Mouse (Mus musculus) brown adipose tissue, adult 24 weeks (tissue): ENCODE data around the gene Acp7. TPM values are rescaled to one million over a fixed set of nuclear protein-coding genes. Genes with fewer than 3 reads are reported as not detected.
"Not testable (repeated sequence)": the region's sequence is repeated elsewhere in the genome, so short reads cannot be mapped to it uniquely, and the experiment has no call there.

Experiments used
- H3K27ac ChIP-seq: fragments of 200-500 bp; replicated peaks from 2 replicates; pipeline ENCODE4 v1.5.1; 2012; ENCODE audit warnings: low read depth, mild to moderate bottlenecking, low read length
- H3K4me1 ChIP-seq: fragments of 200-500 bp; 2 replicates; pipeline ENCODE4 v1.6.1; 2012; ENCODE audit warnings: low read length, mixed read lengths; ENCODE audit not compliant: control insufficient read depth, insufficient read depth, insufficient read length
- H3K4me3 ChIP-seq: fragments of 200-500 bp; 2 replicates; pipeline ENCODE4 v1.5.1; 2012; ENCODE audit warnings: low read depth, mild to moderate bottlenecking, low read length, moderate library complexity; ENCODE audit not compliant: insufficient read depth
- polyA plus RNA-seq: library from polyadenylated mRNA; stranded (reverse); fragments of >200 nt; gene quantifications from 2 replicates; pipeline ENCODE4 v1.2.4, GENCODE M21; 2012; ENCODE audit not compliant: missing spikeins, insufficient read depth, insufficient read length

Gene Acp7
- not detected in 2 replicates for polyA plus RNA-seq

DNA sequence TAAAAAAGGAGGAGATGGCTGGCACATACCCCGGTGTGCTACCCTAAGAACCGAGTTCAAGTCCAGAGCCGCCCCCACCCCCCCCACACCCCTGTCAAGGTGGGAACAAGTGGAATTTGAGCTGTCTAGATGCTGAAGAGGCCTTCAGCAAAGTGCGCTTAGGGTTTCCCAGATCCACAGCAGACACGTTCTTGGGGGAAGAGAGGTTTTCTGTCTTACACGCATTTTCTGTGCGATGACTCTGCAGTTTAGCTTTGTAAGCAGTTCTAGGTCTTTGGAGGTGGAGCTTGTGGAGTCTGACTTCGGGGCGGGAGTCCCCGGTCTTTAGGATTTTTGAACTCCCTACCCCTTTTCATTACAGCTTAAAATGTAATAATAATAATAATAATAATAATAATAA is at the start of gene Acp7:
Gene Acp7, minus strand, starts transcription at position 260 of the 400 bp plus-strand sequence.
- no peak within 1 kb of the TSS for H3K4me3 ChIP-seq
- no peak within 1 kb of the TSS for H3K27ac ChIP-seq
- no peaks in the 10 kb centered on the region for H3K4me1 ChIP-seq

GRCm38 (mm10) chr7:28677624-28678023 is 46.5 kb upstream of the Acp7 start:
- H3K27ac ChIP-seq: no peak overlapping the region
- no peaks in the 10 kb centered on the region for H3K4me1 ChIP-seq
- no peak overlapping the region for H3K4me3 ChIP-seq

GRCm38 (mm10) chr7:28676811-28677541 is 45.8 kb upstream of the Acp7 start:
- Histone ChIP-seq H3K4me1 (no peaks in the 10 kb centered on the region), H3K4me3 (no peak overlapping the region), H3K27ac (no peak overlapping the region)

DNA sequence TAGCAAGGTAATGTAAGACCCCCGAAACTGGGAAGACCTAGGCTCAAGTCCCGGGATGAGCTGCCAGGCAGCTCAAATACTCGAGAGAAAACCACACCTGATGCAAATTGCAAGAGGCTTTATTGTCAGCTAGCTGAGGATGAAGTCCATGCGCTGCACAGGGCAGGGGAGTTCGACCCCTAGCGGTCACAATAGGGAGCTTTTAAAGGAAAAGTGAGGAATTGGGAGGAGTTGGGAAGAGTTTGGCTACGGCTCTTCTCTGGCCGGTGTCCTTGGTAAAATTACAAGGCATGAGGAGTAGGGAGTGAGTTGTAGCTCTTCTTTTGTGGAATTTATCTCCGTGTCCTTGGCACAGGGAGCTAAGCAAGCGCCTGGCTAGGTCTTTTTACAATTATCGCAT is 44.6 kb upstream of the Acp7 start:
- no peak overlapping the region for H3K4me3 ChIP-seq
- no peaks in the 10 kb centered on the region for H3K4me1 ChIP-seq

DNA sequence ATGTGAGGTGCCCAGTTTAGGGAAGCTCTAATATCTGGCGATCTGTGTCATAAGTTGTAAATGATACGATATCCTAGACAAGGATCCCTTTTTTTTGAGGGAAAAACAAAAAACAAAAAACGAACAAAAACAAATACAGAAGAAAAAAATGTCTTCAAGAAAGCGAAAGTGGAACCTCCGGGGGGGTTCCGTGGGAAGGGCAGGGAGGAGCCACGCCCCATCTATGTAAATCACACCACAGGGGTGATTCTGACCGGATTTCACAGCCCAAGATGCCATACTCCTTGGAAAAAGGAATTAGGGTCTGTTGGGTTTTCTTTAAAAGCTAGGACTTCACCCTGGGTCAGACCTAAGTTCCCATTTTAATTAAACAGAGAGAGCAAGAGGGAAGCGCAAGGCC is 43.9 kb upstream of the Acp7 start:
- no peak overlapping the region for H3K27ac ChIP-seq
- H3K4me3 ChIP-seq: no peak overlapping the region
- no peaks in the 10 kb centered on the region for H3K4me1 ChIP-seq

More for the DNA sequence above, 44.6 kb upstream of the Acp7 start:
- no peak overlapping the region for H3K27ac ChIP-seq

DNA sequence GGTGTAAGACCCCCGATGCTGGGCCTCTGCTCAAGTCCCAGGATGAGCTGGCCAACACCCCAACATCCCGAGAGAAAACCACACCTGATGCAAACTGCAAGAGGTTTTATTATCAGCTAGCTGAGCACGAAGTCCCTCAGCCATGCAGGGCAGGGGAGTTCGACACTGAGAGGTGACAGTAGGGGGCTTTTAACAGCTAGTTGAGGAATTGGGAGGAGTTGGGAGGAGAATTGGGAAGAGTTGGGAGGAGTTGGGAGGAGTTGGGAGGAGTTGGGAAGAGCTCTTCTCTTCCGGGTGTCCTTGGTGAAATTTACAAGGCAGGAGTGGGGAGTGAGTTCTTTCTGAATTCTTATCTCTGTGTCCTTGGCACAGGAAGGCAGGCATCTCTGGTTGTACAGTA is 41.7 kb upstream of the Acp7 start:
- H3K4me1 ChIP-seq, H3K4me3 ChIP-seq, H3K27ac ChIP-seq: not testable (repeated sequence)

- no peak overlapping the region for H3K27ac ChIP-seq
- no peaks in the 10 kb centered on the region for H3K4me1 ChIP-seq
- no peak overlapping the region for H3K4me3 ChIP-seq
Observed at GRCm38 (mm10) chr7:28672276-28672675, 41.1 kb upstream of the Acp7 start.

- no peaks in the 10 kb centered on the region for H3K4me1 ChIP-seq
- H3K4me3 ChIP-seq: no peak overlapping the region
- H3K27ac ChIP-seq: no peak overlapping the region
Observed at GRCm38 (mm10) chr7:28671172-28671571, 40.0 kb upstream of the Acp7 start.

- no peak overlapping the region for H3K27ac ChIP-seq
- no peaks in the 10 kb centered on the region for H3K4me1 ChIP-seq
- no peak overlapping the region for H3K4me3 ChIP-seq
Observed at GRCm38 (mm10) chr7:28665620-28666579, 34.8 kb upstream of the Acp7 start.

DNA sequence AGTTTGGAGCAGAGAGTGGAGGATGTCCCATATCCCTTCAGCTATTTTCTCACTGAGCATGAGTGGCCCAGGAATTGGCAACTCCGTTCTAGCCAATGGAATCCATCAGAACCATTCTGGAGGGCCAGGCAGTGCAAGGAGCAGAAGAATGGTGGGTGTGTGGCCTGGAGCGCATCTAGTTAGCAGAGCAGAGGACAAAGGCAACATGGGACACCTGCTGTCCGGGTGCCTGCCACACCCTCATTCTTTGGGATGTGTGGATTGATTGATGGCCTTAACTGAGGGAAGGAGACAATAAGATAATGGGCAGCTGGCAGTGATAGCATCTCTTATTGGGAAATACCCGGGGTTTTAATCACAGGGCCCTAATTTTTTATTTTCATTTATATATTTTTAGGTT is 25.3 kb upstream of the Acp7 start:
- Histone ChIP-seq H3K27ac (no peak overlapping the region), H3K4me1 (no peaks in the 10 kb centered on the region), H3K4me3 (no peak overlapping the region)

- H3K4me1 ChIP-seq: no peaks in the 10 kb centered on the region
- H3K27ac ChIP-seq: no peak overlapping the region
- H3K4me3 ChIP-seq: no peak overlapping the region
Observed at GRCm38 (mm10) chr7:28651157-28651556, 20.0 kb upstream of the Acp7 start.

- H3K4me3 ChIP-seq: no peak overlapping the region
- no peaks in the 10 kb centered on the region for H3K4me1 ChIP-seq
- H3K27ac ChIP-seq: no peak overlapping the region
Observed at GRCm38 (mm10) chr7:28647016-28647415, 15.9 kb upstream of the Acp7 start.

DNA sequence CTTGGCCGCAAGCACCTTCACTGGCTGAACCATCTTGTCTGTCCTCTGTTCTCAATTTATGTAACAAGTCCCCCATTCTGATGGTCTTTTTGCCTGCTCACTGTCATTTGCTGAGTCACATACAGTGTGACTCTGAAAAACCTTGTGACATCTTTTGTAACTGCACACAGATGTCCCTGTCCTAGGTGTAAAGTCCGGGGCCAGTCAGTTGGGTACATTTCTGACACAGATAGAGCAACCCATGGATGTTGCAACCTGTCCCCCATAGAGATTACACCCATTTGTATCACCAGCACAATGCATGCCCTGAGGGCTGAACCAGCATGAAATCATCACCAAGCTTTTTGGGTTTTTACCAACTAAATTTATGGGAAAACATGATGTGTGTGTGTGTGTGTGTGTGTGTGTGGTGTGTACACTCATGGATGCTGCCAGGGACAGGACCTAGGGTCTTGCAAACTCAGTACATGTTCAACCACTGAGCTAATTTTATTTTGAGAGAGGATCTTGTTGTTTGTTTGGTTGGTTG is 14.9 kb upstream of the Acp7 start:
- no peak overlapping the region for H3K27ac ChIP-seq
- no peak overlapping the region for H3K4me3 ChIP-seq
- no peaks in the 10 kb centered on the region for H3K4me1 ChIP-seq

GRCm38 (mm10) chr7:28645366-28645765 is 14.2 kb upstream of the Acp7 start:
- Histone ChIP-seq H3K4me1 (no peaks in the 10 kb centered on the region), H3K4me3 (no peak overlapping the region), H3K27ac (no peak overlapping the region)

DNA sequence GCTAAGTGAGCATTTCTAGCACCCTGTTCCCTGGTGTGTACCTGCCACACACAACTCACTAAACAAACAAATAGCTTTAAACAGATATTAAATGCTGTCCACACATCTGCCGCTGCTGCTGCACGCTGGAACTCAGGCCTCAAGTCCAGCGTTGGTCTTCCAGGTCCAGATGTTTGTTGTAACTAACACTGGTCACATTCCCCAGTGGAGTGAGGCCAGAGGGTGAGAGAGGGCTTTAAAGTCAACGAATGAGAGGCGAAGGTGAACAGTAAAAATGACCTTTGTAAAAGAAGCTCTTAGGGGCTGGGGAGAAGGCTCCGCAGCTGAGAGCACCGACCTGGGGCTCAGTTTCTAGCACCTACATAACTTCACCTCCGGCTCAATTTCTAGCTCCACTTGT is 10.4 kb upstream of the Acp7 start:
- Histone ChIP-seq H3K27ac (no peak overlapping the region), H3K4me1 (no peaks in the 10 kb centered on the region), H3K4me3 (no peak overlapping the region)
